Mouse (Mus musculus): Measurements from ENCODE around the gene Prrc2a. TPM values are rescaled to one million over a fixed set of nuclear protein-coding genes. Genes with fewer than 3 reads are reported as not detected.

Prrc2a gene
- polyA plus RNA-seq, 1 experiment, result 409 TPM

GRCm38 (mm10) chr17:35159638-35160037, 5.1 kb downstream of the Prrc2a start:
- no peak for TF ChIP-seq CTCF (IDR thresholded peaks at IDR 0.05; ENCODE audit: borderline replicate concordance, extremely low read depth, insufficient read depth, insufficient read length)
- no peak for TF ChIP-seq POLR2A (IDR thresholded peaks at IDR 0.05; ENCODE audit: borderline replicate concordance, extremely low read depth, insufficient read depth, insufficient read length, poor library complexity, severe bottlenecking)

GRCm38 (mm10) chr17:35158850-35159593, 5.7 kb downstream of the Prrc2a start:
- no peak for DNase-seq (ENCODE audit: low read depth)
- no peak for TF ChIP-seq CTCF (IDR thresholded peaks at IDR 0.05; ENCODE audit: borderline replicate concordance, extremely low read depth, insufficient read depth, insufficient read length)
- TF ChIP-seq POLR2A (IDR thresholded peaks at IDR 0.05; ENCODE audit: borderline replicate concordance, extremely low read depth, insufficient read depth, insufficient read length, poor library complexity, severe bottlenecking), result no peak

More at GRCm38 (mm10) chr17:35159638-35160037, 5.1 kb downstream of the Prrc2a start:
- no peak for DNase-seq (ENCODE audit: low read depth)

DNA sequence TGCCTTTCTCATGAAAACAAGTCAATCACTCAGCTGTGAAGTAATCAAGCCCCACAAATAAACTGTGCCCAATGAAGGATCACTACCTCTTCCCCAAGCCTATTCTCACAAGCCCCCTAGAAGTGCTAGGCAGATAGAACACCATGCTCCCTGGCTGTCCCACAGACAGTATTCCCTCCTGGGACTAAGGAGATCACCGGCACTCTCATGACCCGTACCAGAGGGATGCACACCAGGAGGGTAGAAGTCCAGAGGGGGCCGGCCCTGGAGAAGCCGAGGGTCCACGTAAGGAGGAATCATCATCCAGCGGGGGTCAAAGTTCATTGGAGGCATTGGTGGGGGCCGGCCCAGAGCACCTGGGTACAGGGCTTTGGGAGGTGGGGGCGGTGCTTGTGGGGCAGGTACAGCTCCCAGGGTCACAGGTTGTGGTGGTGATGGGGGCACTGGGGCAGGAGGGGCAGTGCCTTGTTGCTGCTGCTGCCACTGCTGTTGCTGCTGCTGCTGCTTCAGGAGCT, 7.0 kb downstream of the Prrc2a start:
- TF ChIP-seq POLR2A (IDR thresholded peaks at IDR 0.05; ENCODE audit: borderline replicate concordance, extremely low read depth, insufficient read depth, insufficient read length, poor library complexity, severe bottlenecking) (no peak), CTCF (IDR thresholded peaks at IDR 0.05; ENCODE audit: borderline replicate concordance, extremely low read depth, insufficient read depth, insufficient read length) (no peak)

DNA sequence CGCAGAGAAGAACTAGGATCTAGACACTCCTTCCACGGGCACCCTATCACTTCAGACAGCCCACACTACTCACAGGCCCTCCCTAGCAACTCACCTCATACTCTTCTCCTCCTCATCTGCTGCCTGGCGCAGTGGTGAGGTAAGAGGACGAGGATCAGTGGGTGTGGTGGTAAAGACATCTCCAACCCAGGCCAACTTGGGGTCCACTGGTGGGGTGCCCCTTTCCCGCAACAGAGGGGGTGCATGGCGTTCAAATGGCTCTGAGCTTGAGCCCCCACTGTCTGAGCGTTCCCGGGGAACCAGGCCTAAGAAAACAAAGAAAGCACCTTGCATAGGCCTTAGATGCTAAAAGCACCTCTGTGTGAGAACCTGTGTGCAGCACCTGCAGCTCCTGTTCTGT, 7.4 kb downstream of the Prrc2a start:
- TF ChIP-seq CTCF (IDR thresholded peaks at IDR 0.05; ENCODE audit: borderline replicate concordance, extremely low read depth, insufficient read depth, insufficient read length) (no peak), POLR2A (IDR thresholded peaks at IDR 0.05; ENCODE audit: borderline replicate concordance, extremely low read depth, insufficient read depth, insufficient read length, poor library complexity, severe bottlenecking) (no peak)
- no peak for DNase-seq (ENCODE audit: low read depth)

More for the DNA sequence above, 7.0 kb downstream of the Prrc2a start:
- DNase-seq (ENCODE audit: low read depth), result no peak

DNA sequence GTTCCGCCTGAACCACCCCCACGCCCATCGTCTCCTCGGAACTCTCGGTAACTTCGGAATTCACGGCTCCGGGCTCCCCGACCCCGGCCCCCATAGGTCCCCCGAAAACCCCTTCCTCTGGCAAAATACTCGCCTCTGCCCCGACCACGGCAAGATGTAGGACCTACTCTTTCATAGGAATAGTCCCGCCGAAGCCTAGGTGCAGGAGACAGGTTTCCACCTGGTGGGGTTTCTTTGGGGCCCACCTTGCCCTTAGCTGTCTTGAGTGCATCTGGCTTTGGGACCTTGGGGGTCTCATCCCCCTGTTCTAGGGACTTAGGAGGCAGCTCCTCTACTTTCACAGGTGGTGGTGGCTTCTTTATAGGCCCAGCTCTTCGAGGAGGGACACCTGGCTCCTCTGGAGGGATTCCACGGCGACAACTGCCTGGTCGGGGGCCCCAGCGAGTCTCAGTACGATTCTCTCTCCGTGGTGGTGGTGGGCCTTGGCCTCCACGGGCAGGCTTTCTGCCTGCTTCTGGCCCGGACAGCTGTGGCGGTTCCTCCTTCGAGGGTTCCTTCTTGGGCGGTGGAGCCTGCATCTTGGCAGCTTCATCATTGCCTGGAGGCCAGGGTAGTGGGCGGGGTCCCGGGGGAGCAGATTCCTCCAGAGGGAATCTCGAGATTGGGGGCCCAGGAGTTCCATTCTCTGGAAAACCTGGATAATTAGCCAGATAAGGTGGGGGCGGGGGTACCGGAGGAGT, 8.1 kb downstream of the Prrc2a start:
- DNase-seq (ENCODE audit: low read depth), result no peak
- TF ChIP-seq POLR2A (IDR thresholded peaks at IDR 0.05; ENCODE audit: borderline replicate concordance, extremely low read depth, insufficient read depth, insufficient read length, poor library complexity, severe bottlenecking) (no peak), CTCF (IDR thresholded peaks at IDR 0.05; ENCODE audit: borderline replicate concordance, extremely low read depth, insufficient read depth, insufficient read length) (no peak)

DNA sequence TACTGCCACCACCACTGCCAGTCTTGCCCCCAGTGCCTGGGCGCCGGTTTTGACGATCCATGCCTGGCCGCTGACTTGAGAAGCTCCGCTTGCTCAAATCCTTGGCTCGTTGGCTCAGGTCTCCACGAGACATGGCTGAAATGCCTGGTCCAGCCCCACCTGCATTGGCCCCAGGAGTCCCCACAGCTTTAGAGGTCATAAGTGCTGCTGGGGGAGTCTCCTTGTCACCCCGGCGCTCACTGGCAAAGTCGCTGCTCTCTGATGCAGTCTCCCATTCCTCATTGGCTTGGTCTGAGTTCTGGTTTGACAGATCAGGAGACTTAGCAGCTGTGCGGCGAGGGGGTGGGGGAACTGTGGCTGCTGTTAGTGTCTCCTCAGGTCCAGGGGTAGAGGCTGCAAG, 9.2 kb downstream of the Prrc2a start:
- no peak for TF ChIP-seq CTCF (IDR thresholded peaks at IDR 0.05; ENCODE audit: borderline replicate concordance, extremely low read depth, insufficient read depth, insufficient read length)
- TF ChIP-seq POLR2A (IDR thresholded peaks at IDR 0.05; ENCODE audit: borderline replicate concordance, extremely low read depth, insufficient read depth, insufficient read length, poor library complexity, severe bottlenecking), result no peak
- DNase-seq (ENCODE audit: low read depth), result no peak

DNA sequence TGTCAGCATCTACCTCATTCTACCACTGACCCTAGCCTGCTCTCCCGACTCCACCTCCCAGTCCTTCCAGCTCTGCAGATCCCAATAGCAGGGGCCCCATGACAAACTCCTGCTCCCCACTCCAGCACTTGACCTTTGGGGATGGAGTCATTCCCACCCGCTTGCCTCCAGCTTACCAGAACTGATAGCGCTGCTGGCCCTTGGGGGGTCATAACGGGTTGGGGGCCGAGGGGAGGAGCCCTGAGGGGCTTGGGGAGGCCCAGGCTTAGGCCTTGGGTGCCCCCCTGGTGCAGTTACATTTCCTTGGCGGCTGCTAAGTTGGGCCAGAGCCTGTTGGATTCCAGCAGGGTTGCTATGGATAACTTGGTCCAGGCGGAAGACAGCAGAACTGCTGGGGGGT, 10.1 kb downstream of the Prrc2a start:
- DNase-seq (ENCODE audit: low read depth), result no peak
- TF ChIP-seq CTCF (IDR thresholded peaks at IDR 0.05; ENCODE audit: borderline replicate concordance, extremely low read depth, insufficient read depth, insufficient read length) (no peak), POLR2A (IDR thresholded peaks at IDR 0.05; ENCODE audit: borderline replicate concordance, extremely low read depth, insufficient read depth, insufficient read length, poor library complexity, severe bottlenecking) (no peak)

- TF ChIP-seq POLR2A (IDR thresholded peaks at IDR 0.05; ENCODE audit: borderline replicate concordance, extremely low read depth, insufficient read depth, insufficient read length, poor library complexity, severe bottlenecking) (no peak), CTCF (IDR thresholded peaks at IDR 0.05; ENCODE audit: borderline replicate concordance, extremely low read depth, insufficient read depth, insufficient read length) (no peak)
- DNase-seq (ENCODE audit: low read depth), result no peak
These were observed 10.8 kb downstream of the Prrc2a start for GRCm38 (mm10) chr17:35153931-35154330.

DNA sequence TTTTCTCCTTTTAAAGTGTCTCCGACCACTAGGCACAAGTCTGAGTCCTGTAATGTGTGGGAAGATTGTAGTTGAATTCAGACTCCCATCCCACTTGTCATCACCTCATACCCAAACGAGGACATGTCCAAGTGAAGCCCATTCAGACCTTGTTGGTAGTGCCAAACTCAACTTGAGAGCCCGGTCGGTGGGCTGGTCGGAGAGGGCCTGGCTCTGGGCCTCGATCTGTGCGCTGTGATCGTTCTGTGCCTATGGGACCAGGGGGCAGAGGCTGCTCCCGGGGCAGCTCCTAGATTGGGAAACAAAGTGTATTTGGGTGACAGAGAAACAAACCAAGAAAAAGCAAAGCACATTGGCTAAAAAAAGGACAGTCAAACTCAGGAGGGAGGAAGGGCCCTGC, 11.6 kb downstream of the Prrc2a start:
- TF ChIP-seq CTCF (IDR thresholded peaks at IDR 0.05; ENCODE audit: borderline replicate concordance, extremely low read depth, insufficient read depth, insufficient read length) (no peak), POLR2A (IDR thresholded peaks at IDR 0.05; ENCODE audit: borderline replicate concordance, extremely low read depth, insufficient read depth, insufficient read length, poor library complexity, severe bottlenecking) (no peak)
- DNase-seq (ENCODE audit: low read depth), result no peak

- TF ChIP-seq POLR2A (IDR thresholded peaks at IDR 0.05; ENCODE audit: borderline replicate concordance, extremely low read depth, insufficient read depth, insufficient read length, poor library complexity, severe bottlenecking) (no peak), CTCF (IDR thresholded peaks at IDR 0.05; ENCODE audit: borderline replicate concordance, extremely low read depth, insufficient read depth, insufficient read length) (no peak)
- no peak for DNase-seq (ENCODE audit: low read depth)
These were observed 12.6 kb downstream of the Prrc2a start for GRCm38 (mm10) chr17:35152121-35152520.

- DNase-seq (ENCODE audit: low read depth), result peak; percentile 20
- no peak for TF ChIP-seq POLR2A (IDR thresholded peaks at IDR 0.05; ENCODE audit: borderline replicate concordance, extremely low read depth, insufficient read depth, insufficient read length, poor library complexity, severe bottlenecking)
- no peak for TF ChIP-seq CTCF (IDR thresholded peaks at IDR 0.05; ENCODE audit: borderline replicate concordance, extremely low read depth, insufficient read depth, insufficient read length)
These were observed 16.6 kb downstream of the Prrc2a start for GRCm38 (mm10) chr17:35147922-35148639.
